Mouse (Mus musculus): ENCODE measurements around the gene Itga9. TPM values are rescaled to one million over a fixed set of nuclear protein-coding genes. Genes with fewer than 3 reads are reported as not detected.

Gene Itga9
- total and polyA plus RNA-seq, 2 experiments from 2014 or later = 10.7 to 61.5 TPM

DNA sequence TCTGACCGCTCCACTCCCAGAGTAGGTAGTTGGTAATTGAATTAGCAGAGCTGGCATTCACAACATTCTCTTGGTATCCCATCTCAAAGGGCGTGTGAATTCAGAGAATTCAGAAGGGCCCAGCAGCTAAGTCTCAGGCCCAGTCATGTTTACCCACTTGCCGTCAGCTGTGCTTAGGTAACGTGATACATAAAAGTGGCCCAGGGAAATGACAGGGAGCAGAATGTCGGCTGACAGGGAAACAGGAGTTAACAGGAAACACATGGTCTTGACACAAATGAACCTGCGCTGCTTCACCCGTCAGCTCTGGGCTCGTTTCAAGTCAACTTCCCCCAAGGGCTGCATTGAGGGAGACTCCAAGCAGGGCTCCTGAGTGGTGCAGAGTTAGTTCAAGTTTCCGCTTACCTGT, 256.4 kb downstream of the Itga9 start:
- Histone ChIP-seq H3K4me3 (ENCODE audit: low read depth, low read length) (no peak overlapping the region), H3K4me2 (ENCODE audit: low read depth, low read length) (no peak overlapping the region), H3K9ac (replicated peaks; ENCODE audit: low read depth, low read length) (no peak overlapping the region), H3K27ac (ENCODE audit: low read depth) (no peak overlapping the region), H3K36me3 (replicated peaks; ENCODE audit: control insufficient read depth, insufficient read depth, low read length) (no peaks in the 10 kb centered on the region; the same call in 1 of the 2 replicates), H3K9me3 (replicated peaks; ENCODE audit: control insufficient read depth, low read length) (no peaks in the 10 kb centered on the region), H3K27me3 (ENCODE audit: control insufficient read depth, insufficient read depth, low read length) (no peaks in the 10 kb centered on the region), H3K4me1 (ENCODE audit: control insufficient read depth, insufficient read depth) (peaks cover 3% of the 10 kb centered on the region; the same call in 1 of the 2 replicates)
- peak; percentile 55; the same call in 1 of the 2 replicates for ATAC-seq (ENCODE audit: insufficient read depth, low read depth)
- WGBS = 45% methylated on average over 9 of the region's 9 CpGs
- TF ChIP-seq CTCF (IDR thresholded peaks at IDR 0.05; ENCODE audit: low read depth) = no peak
- no peak for TF ChIP-seq EP300 (IDR thresholded peaks at IDR 0.05; ENCODE audit: low read depth)
- no peak for DNase-seq (ENCODE audit: low spot score)

DNA sequence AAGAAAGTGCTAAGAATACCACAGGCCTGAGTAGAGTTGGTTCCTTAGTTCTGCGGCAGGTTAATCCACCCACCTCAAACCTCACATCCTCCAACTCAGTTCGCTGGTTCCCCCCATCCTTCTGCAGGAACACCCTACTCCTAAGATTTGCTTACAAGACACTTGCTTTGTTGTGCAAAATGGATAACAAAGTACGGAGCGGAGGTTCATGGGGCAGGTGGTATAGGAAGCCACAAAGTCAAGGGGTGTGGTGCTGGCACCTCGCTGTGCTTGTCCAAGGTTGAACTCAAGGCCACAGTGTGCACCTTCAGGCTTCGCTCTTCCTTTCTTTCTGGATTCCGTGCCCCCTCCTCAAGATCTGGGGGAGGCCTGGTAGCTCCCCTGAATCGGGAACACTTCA, 257.0 kb downstream of the Itga9 start:
- no peaks in the 10 kb centered on the region for H3K9me3 ChIP-seq (replicated peaks; ENCODE audit: control insufficient read depth, low read length)
- no peaks in the 10 kb centered on the region; the same call in 1 of the 2 replicates for H3K36me3 ChIP-seq (replicated peaks; ENCODE audit: control insufficient read depth, insufficient read depth, low read length)
- no peak for DNase-seq (ENCODE audit: low spot score)
- no peak for ATAC-seq (ENCODE audit: insufficient read depth, low read depth)
- H3K27me3 ChIP-seq (ENCODE audit: control insufficient read depth, insufficient read depth, low read length) = no peaks in the 10 kb centered on the region
- peaks cover 3% of the 10 kb centered on the region; the same call in 1 of the 2 replicates for H3K4me1 ChIP-seq (ENCODE audit: control insufficient read depth, insufficient read depth)
- no peak overlapping the region for H3K27ac ChIP-seq (ENCODE audit: low read depth)
- 95% methylated on average over 8 of the region's 8 CpGs for whole genome bisulfite sequencing
- H3K4me2 ChIP-seq (ENCODE audit: low read depth, low read length) = no peak overlapping the region
- no peak for TF ChIP-seq CTCF (IDR thresholded peaks at IDR 0.05; ENCODE audit: low read depth)
- TF ChIP-seq EP300 (IDR thresholded peaks at IDR 0.05; ENCODE audit: low read depth) = no peak
- no peak overlapping the region for H3K4me3 ChIP-seq (ENCODE audit: low read depth, low read length)
- H3K9ac ChIP-seq (replicated peaks; ENCODE audit: low read depth, low read length) = no peak overlapping the region

DNA sequence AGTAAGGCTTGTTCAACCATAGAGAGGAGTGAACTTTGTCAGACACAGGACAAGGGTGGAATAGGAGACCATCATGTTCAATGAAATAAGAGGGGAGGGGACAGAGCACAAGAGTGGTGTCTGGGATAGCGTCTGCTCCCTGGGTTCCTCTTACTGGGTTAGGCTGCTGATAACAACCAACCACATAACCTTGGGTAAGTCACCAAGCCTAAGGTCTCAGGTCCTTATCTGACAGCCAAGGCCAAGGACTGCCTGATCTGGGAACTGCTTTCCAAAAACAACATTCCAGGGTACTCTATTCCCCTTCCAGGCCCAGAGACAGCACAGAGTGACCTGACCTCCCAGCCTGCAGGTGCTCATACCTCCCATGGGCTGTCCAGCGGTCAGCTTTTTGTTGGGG, 260.5 kb downstream of the Itga9 start:
- H3K27me3 ChIP-seq (ENCODE audit: control insufficient read depth, insufficient read depth, low read length) = no peaks in the 10 kb centered on the region
- 80% methylated on average over 2 of the region's 2 CpGs for WGBS
- H3K27ac ChIP-seq (ENCODE audit: low read depth) = no peak overlapping the region

GRCm38 (mm10) chr9:118867851-118868250, 261.4 kb downstream of the Itga9 start:
- H3K36me3 ChIP-seq (replicated peaks; ENCODE audit: control insufficient read depth, insufficient read depth, low read length) = peaks cover 14% of the 10 kb centered on the region; the same call in 1 of the 2 replicates
- no peak for ATAC-seq (ENCODE audit: insufficient read depth, low read depth)
- H3K27ac ChIP-seq (ENCODE audit: low read depth) = no peak overlapping the region
- no peak for DNase-seq (ENCODE audit: low spot score)
- H3K4me2 ChIP-seq (ENCODE audit: low read depth, low read length) = no peak overlapping the region
- H3K4me1 ChIP-seq (ENCODE audit: control insufficient read depth, insufficient read depth) = peaks cover 3% of the 10 kb centered on the region; the same call in 1 of the 2 replicates
- TF ChIP-seq CTCF (IDR thresholded peaks at IDR 0.05; ENCODE audit: low read depth) = no peak
- TF ChIP-seq EP300 (IDR thresholded peaks at IDR 0.05; ENCODE audit: low read depth) = no peak
- H3K9ac ChIP-seq (replicated peaks; ENCODE audit: low read depth, low read length) = no peak overlapping the region
- H3K4me3 ChIP-seq (ENCODE audit: low read depth, low read length) = no peak overlapping the region
- H3K27me3 ChIP-seq (ENCODE audit: control insufficient read depth, insufficient read depth, low read length) = no peaks in the 10 kb centered on the region
- WGBS = 83% methylated on average over 8 of the region's 8 CpGs
- H3K9me3 ChIP-seq (replicated peaks; ENCODE audit: control insufficient read depth, low read length) = no peaks in the 10 kb centered on the region

More for the DNA sequence above, 260.5 kb downstream of the Itga9 start:
- peaks cover 8% of the 10 kb centered on the region; the same call in 1 of the 2 replicates for H3K36me3 ChIP-seq (replicated peaks; ENCODE audit: control insufficient read depth, insufficient read depth, low read length)
- ATAC-seq (ENCODE audit: insufficient read depth, low read depth) = no peak
- no peak for DNase-seq (ENCODE audit: low spot score)
- no peaks in the 10 kb centered on the region for H3K9me3 ChIP-seq (replicated peaks; ENCODE audit: control insufficient read depth, low read length)
- TF ChIP-seq CTCF (IDR thresholded peaks at IDR 0.05; ENCODE audit: low read depth) = no peak
- TF ChIP-seq EP300 (IDR thresholded peaks at IDR 0.05; ENCODE audit: low read depth) = no peak
- H3K4me1 ChIP-seq (ENCODE audit: control insufficient read depth, insufficient read depth) = peaks cover 3% of the 10 kb centered on the region; the same call in 1 of the 2 replicates
- H3K4me3 ChIP-seq (ENCODE audit: low read depth, low read length) = no peak overlapping the region
- H3K4me2 ChIP-seq (ENCODE audit: low read depth, low read length) = no peak overlapping the region
- H3K9ac ChIP-seq (replicated peaks; ENCODE audit: low read depth, low read length) = no peak overlapping the region

- WGBS = 44% methylated on average over 4 of the region's 4 CpGs
- Histone ChIP-seq H3K4me3 (ENCODE audit: low read depth, low read length) (no peak overlapping the region), H3K4me2 (ENCODE audit: low read depth, low read length) (no peak overlapping the region), H3K9ac (replicated peaks; ENCODE audit: low read depth, low read length) (no peak overlapping the region), H3K9me3 (replicated peaks; ENCODE audit: control insufficient read depth, low read length) (no peaks in the 10 kb centered on the region), H3K27me3 (ENCODE audit: control insufficient read depth, insufficient read depth, low read length) (no peaks in the 10 kb centered on the region), H3K4me1 (ENCODE audit: control insufficient read depth, insufficient read depth) (no peaks in the 10 kb centered on the region), H3K36me3 (replicated peaks; ENCODE audit: control insufficient read depth, insufficient read depth, low read length) (0 out of 2 replicates have a peak, but pooled peaks cover 14% of the 10 kb centered on the region), H3K27ac (ENCODE audit: low read depth) (no peak overlapping the region)
- ATAC-seq (ENCODE audit: insufficient read depth, low read depth) (no peak; the same call in 1 of the 2 replicates), DNase-seq (ENCODE audit: low spot score) (peak; percentile 51)
- TF ChIP-seq CTCF (IDR thresholded peaks at IDR 0.05; ENCODE audit: low read depth) (peak; percentile 80), EP300 (IDR thresholded peaks at IDR 0.05; ENCODE audit: low read depth) (no peak)
Observed at GRCm38 (mm10) chr9:118871089-118871488, 264.6 kb downstream of the Itga9 start.

DNA sequence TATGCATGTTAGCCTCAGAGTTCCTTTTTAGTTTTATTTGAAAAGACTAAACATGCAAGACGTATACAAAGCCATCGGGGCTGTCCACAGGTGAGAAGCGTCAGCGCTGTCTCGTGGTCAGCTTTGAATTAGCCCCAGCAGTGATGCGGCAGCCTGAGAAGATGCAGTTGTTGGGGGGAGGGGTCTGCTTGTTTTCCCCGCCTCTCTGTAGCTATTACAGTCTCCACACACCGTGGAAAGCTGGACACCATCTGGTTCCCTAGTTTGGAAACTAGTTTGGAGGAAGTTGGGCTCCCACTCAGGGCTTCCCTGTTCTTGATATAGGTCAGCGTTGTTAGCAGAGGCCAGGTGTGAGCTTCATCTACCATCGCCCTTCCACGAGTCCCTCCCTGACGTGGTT, 266.5 kb downstream of the Itga9 start:
- no peak for DNase-seq (ENCODE audit: low spot score)
- no peaks in the 10 kb centered on the region for H3K9me3 ChIP-seq (replicated peaks; ENCODE audit: control insufficient read depth, low read length)
- H3K27ac ChIP-seq (ENCODE audit: low read depth) = no peak overlapping the region
- 86% methylated on average over 12 of the region's 12 CpGs for WGBS
- H3K9ac ChIP-seq (replicated peaks; ENCODE audit: low read depth, low read length) = no peak overlapping the region
- no peak overlapping the region for H3K4me2 ChIP-seq (ENCODE audit: low read depth, low read length)
- TF ChIP-seq CTCF (IDR thresholded peaks at IDR 0.05; ENCODE audit: low read depth) (no peak), EP300 (IDR thresholded peaks at IDR 0.05; ENCODE audit: low read depth) (no peak)
- no peak overlapping the region for H3K4me3 ChIP-seq (ENCODE audit: low read depth, low read length)
- no peak for ATAC-seq (ENCODE audit: insufficient read depth, low read depth)
- peaks cover 13% of the 10 kb centered on the region for H3K4me1 ChIP-seq (ENCODE audit: control insufficient read depth, insufficient read depth)
- H3K27me3 ChIP-seq (ENCODE audit: control insufficient read depth, insufficient read depth, low read length) = no peaks in the 10 kb centered on the region
- 0 out of 2 replicates have a peak, but pooled peaks cover 14% of the 10 kb centered on the region for H3K36me3 ChIP-seq (replicated peaks; ENCODE audit: control insufficient read depth, insufficient read depth, low read length)

Data from heart, postnatal 0 days (tissue).